Mouse (Mus musculus) neutrophil, adult 5-6 weeks (primary cell): Measurements from ENCODE around the gene Slc1a5. TPM values are rescaled to one million over a fixed set of nuclear protein-coding genes. Genes with fewer than 3 reads are reported as not detected.

ENCODE experiments used
- ATAC-seq: fragments of 151-379, 151-347 bp; 2 replicates; pipeline ENCODE4 v1.8.0; 2017; ENCODE audit warnings: mild to moderate bottlenecking, moderate TSS enrichment; ENCODE audit not compliant: insufficient number of reproducible peaks, poor library complexity, low FRiP score, severe bottlenecking; ENCODE audit errors: extremely low read depth
- total RNA-seq: library from RNA; stranded (forward); fragments of 200-1000 nt; gene quantifications from 2 replicates; pipeline ENCODE4 v1.2.3, GENCODE M21; 2017

Gene Slc1a5
- total RNA-seq, result 119 and 128 TPM in 2 replicates

- peak; percentile 88 for ATAC-seq
Measured at GRCm38 (mm10) chr7:16780825-16781554, at the start of gene Slc1a5. Gene Slc1a5, plus strand, starts transcription at chr7:16781340.

GRCm38 (mm10) chr7:16731893-16732422 is 49.2 kb upstream of the Slc1a5 start:
- no peak for ATAC-seq

GRCm38 (mm10) chr7:16737606-16738072 is 43.5 kb upstream of the Slc1a5 start:
- ATAC-seq, result no peak

- peak; percentile 97 for ATAC-seq
Measured at GRCm38 (mm10) chr7:16738073-16738696, 43.0 kb upstream of the Slc1a5 start, which contains the start of gene Ap2s1. Gene Ap2s1, plus strand, starts transcription at chr7:16738410.

DNA sequence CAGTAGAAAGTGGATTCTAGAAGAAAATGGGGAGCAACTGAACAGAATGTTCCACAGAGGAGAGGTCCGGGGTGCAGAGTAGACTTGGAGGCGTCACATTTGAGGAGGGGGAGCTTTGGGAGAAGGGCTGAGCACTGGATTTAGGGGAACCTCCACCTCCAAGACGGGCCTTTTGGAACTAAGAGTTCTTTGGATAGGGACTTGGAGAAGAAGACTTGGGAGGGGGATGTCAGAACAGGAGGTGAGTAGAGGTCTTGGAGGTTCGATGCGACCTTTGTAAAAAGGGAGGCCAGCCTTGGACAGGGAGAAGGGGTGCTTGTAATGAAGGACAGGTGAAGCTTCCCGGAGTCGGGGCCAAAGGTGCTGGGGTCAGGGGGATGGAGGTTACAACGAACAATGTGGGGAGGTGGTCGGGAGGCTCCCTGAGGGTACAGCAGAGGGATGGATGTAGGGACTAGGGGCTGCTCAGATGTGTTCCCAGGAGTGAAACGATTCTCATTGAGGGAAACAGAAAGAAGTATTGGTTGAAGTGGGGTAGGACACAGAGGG is 42.0 kb upstream of the Slc1a5 start:
- no peak for ATAC-seq

GRCm38 (mm10) chr7:16745373-16745772 is 35.8 kb upstream of the Slc1a5 start:
- no peak for ATAC-seq

- ATAC-seq, result peak; percentile 50; the same call in 1 of the 2 replicates
Measured at GRCm38 (mm10) chr7:16746093-16746492, 35.0 kb upstream of the Slc1a5 start.

- ATAC-seq, result no peak
Measured at GRCm38 (mm10) chr7:16747656-16748055, 33.5 kb upstream of the Slc1a5 start.

DNA sequence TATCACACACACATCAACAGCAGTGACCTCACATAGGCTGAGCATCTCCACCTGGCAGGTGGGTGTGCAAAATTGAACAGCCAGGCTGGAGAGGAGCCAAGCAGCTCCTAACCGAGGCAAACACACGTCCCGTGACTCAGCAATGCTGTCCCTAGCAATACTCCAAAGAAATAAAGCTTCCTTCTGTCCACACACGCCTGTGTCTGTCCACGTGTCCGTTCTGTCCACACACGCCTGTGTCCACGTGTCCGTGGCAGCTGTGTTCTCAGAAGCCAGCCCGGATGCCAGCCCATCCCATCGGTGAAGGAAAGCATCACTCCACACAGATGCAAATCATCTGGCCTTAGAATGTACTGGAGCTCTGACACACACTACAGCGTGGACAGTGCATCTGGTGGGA is 29.1 kb upstream of the Slc1a5 start:
- no peak for ATAC-seq

DNA sequence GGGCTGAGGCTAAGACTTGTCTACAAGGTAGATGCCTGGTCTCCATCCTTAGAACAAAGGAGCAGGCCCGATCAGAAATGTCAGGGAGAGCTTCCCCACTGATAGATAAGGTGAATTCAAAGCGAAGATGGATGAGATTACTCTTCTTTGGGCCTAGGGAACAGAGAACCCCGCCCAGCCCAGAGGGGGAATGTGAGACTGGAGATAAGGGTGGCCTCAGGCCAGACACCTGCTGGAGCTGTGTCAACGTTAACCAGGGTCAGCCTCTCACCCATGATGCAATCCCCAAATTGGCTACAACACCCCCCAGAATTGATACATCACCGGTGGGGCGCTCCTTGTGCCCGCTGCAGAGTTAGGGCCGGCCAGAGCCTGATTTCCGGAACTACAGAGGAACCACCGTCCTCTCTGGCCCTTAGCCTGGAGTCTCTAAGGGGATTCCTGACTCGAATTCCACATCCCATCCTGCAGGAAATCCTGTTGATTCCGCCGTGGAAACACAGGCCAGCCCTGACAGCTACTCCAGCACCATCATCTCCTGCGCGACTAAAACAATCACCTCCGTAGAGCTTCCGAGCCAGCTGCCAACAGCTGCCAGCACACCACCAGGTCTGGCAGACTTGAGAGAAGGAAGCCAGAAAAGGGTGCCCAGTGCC is 25.6 kb upstream of the Slc1a5 start:
- ATAC-seq, result no peak

DNA sequence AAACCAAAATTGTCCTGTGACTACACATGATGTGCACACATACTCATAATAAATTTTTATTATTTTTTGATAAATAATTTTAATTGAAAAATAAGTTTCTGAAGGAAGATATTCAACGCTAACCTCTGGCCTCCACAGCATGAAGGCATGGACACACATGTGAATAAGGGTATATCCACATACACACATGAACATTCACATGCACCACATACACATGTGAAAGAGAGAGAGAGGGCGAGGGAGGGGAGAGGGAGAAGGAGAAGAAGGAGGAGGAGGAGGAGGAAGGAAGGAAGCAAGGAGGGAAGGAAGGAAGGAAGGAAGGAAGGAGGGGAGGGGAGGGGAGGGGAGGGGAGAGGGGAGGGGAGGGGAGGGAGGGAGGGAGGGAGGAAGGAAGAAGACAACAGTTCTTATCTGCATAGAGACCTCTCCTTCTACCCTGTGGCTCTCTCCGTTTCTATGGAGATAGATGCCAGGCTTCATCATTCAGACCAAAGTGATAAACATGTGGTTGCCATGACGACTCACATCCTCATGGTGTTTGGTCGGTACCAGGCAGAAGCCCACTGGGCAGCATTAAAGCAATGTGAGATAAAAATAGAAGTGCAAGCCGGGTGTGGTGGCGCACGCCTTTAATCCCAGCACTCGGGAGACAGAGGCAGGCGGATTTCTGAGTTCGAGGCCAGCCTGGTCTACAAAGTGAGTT is 22.1 kb upstream of the Slc1a5 start:
- no peak for ATAC-seq

- ATAC-seq, result peak; percentile 44; the same call in 1 of the 2 replicates
Measured at GRCm38 (mm10) chr7:16760292-16760691, 20.8 kb upstream of the Slc1a5 start.

- no peak for ATAC-seq
Measured at GRCm38 (mm10) chr7:16761005-16761481, 20.1 kb upstream of the Slc1a5 start.

DNA sequence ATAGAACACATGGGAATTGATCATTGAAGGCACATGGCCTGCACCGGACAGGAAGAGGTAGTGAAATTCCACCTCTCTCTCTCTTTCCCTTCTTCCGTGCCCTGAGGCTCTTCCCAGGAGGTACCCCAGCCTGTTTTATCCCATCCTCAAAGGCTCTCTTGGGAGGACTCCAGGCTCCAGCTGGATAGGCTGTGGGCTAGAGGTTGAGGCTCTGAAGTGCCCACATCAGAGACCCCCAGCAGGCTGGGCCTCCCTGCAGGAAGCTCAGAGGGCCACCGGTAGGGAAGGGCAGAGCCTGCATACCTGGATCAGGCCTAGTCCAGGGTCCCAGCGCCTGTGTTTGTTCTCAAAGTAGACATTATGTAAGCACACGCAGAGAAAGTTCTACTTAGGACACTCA is 19.5 kb upstream of the Slc1a5 start:
- ATAC-seq, result no peak

DNA sequence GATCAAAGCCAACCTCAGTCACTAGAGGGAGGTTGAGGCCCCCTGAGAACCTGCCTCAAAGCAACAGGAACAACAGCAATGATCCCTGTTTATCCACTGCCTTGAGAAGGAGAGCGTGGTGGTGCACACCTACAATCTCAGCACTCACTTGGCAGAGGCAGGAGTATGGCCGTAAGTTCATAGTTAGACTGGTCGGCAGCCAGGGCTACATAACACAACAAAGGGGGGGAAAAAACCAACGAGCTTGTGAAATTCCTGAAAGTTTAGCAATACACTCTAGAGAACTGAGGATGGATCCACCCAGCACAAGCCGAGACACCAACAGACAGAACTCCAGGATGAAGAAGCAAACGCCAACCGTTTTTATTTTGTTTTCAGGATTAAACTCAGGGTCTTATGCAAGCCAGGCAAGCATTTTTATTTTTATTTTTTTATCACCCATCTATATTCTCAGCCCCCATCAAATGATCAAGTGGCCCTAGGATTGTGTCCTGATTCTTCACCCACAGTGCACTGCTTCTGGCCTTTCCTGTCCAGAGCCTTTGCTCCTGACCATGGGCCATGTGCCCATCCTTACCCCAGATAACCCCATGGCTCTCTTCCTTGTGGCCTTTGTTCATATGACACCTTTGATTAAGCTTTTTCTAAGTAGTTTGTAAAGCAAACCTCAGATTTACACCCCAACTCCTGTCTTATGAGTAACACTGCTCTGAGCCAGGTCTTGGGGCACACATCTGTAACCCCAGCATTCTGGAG is 17.5 kb upstream of the Slc1a5 start:
- no peak for ATAC-seq

- no peak for ATAC-seq
Measured at GRCm38 (mm10) chr7:16766443-16766842, 14.7 kb upstream of the Slc1a5 start.

GRCm38 (mm10) chr7:16775888-16776287 is 5.3 kb upstream of the Slc1a5 start:
- ATAC-seq, result no peak

GRCm38 (mm10) chr7:16780076-16780475 is 1.1 kb upstream of the Slc1a5 start:
- no peak for ATAC-seq
